Mouse (Mus musculus) hindbrain, embryonic 10.5 days (tissue): ENCODE results near the gene Invs. TPM values are rescaled to one million over a fixed set of nuclear protein-coding genes. Genes with fewer than 3 reads are reported as not detected.

ENCODE experiments used
- DNase-seq: peaks from one replicate; pipeline ENCODE4 v3.0.0-alpha.2; 2017; ENCODE audit warnings: low spot score
- H3K27ac ChIP-seq: fragments of 300-500 bp; sonication (generic); 2 replicates; pipeline ENCODE4 v1.5.1; 2016; ENCODE audit warnings: mild to moderate bottlenecking, moderate library complexity
- H3K27me3 ChIP-seq: fragments of 300-500 bp; sonication (generic); 2 replicates; pipeline ENCODE4 v1.6.1; 2016; ENCODE audit warnings: mild to moderate bottlenecking; ENCODE audit not compliant: poor library complexity, insufficient read depth, severe bottlenecking
- H3K36me3 ChIP-seq: fragments of 300-500 bp; sonication (generic); 2 replicates; pipeline ENCODE4 v1.6.1; 2016; ENCODE audit warnings: mild to moderate bottlenecking, moderate library complexity
- H3K4me1 ChIP-seq: fragments of 300-500 bp; sonication (generic); replicated peaks from 2 replicates; pipeline ENCODE4 v1.6.1; 2016; ENCODE audit warnings: mild to moderate bottlenecking
- H3K4me3 ChIP-seq: fragments of 300-500 bp; sonication (generic); 2 replicates; pipeline ENCODE4 v1.5.1; 2016; ENCODE audit warnings: mild to moderate bottlenecking, moderate library complexity
- H3K9me3 ChIP-seq: fragments of 300-500 bp; sonication (generic); 2 replicates; pipeline ENCODE4 v1.6.1; 2016; ENCODE audit warnings: mild to moderate bottlenecking, moderate library complexity
- WGBS: fragments of 180-500 bp; shearing (Covaris S2); methylation state at CpG from one replicate; pipeline ENCODE4 v1.1.7; 2016; 5-methylcytosine and 5-hydroxymethylcytosine counted together
- polyA plus RNA-seq: library from polyadenylated mRNA; unstranded; fragments of >200 nt; fragmentation: Nextera tagmentation; extraction: Ambion mirVana; gene quantifications from 2 replicates; pipeline ENCODE4 v1.2.1, GENCODE M21; 2016

Gene Invs
- polyA plus RNA-seq, 1 experiment from 2014 or later = 8.7 TPM

DNA sequence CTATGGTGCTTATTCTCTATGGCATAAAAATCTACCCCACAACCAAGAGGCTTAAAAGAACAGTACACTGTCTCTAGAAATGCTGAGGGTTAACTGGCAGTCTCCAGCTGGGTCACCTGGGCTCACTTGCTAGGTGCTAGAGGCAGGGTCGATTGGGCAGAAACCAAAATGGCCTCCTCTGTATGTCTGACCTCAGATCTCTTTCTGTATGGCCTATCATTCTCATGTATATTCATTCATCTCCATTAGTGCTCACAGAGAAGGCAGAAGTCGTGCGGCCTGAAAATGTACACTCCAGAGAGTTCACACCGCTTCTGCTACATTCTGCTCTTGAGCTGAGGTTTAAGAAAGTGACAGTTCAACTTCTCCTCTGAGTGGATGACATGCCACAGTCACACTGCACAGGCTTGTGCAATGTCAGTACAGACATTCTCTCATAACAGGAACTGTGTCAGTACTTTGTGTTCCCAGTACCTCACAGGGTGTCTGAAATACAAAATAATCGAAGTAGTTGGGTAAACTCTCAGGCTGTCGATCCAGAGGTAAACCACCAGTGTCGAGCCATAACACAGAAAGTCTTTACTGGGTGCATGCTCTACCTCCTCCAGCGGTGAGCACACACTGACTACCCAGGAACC lies 139.4 kb downstream of the Invs start:
- no peak for DNase-seq
- Histone ChIP-seq H3K4me1 (peaks cover 8% of the 10 kb centered on the region; the same call in 1 of the 2 replicates), H3K27ac (no peak overlapping the region), H3K27me3 (no peaks in the 10 kb centered on the region), H3K4me3 (no peak overlapping the region), H3K9me3 (no peaks in the 10 kb centered on the region), H3K36me3 (peaks cover 46% of the 10 kb centered on the region)
- 90% methylated on average over 8 of the region's 8 CpGs for WGBS

DNA sequence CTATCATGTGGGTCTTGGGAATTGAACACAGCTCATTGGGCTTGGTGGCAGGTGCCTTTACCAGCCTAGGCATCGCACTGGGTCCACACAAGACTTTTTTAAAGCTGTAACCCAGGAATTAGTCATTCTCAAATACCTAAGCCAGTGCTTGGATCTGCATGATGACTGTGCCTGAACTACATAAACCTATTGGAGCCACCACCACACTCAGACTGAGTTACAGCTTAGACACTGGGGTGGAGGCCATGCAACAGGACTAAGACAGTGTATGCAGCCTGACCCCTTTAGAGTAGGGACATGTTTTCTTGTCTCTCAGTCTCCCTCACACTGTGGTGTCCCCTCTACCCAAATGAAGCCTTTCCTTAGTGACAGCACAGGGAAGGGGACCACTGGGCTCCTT lies 143.1 kb downstream of the Invs start:
- no peak overlapping the region for H3K4me3 ChIP-seq
- 100% methylated on average over 1 of the region's 1 CpGs for WGBS
- peaks cover 65% of the 10 kb centered on the region for H3K36me3 ChIP-seq
- H3K9me3 ChIP-seq = no peaks in the 10 kb centered on the region
- no peak for DNase-seq
- peaks cover 4% of the 10 kb centered on the region; the same call in 1 of the 2 replicates for H3K4me1 ChIP-seq
- no peaks in the 10 kb centered on the region for H3K27me3 ChIP-seq
- no peak overlapping the region for H3K27ac ChIP-seq

DNA sequence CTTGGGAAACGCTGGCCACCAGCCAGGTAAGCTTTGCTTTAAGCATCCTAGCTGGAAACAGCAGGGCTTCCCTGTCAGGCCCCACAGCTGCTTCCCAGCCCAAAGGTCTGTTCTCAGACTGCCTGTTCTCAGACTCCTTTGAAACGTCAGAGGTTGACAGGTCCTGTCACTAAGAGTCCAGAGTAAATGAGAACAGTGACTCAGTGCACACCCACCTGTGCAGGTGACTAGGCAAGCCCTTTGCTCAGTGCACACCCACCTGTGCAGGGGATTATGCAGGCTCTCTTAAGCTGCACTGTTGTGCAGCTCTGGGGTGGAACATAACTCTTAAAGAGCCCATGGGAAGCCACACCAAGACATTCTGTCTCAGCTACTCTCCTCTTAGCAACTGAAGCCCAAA lies 144.2 kb downstream of the Invs start:
- WGBS = 63% methylated on average over 2 of the region's 2 CpGs
- DNase-seq = no peak
- Histone ChIP-seq H3K27me3 (no peaks in the 10 kb centered on the region), H3K27ac (no peak overlapping the region), H3K36me3 (peaks cover 72% of the 10 kb centered on the region), H3K4me1 (peaks cover 4% of the 10 kb centered on the region; the same call in 1 of the 2 replicates), H3K4me3 (no peak overlapping the region), H3K9me3 (no peaks in the 10 kb centered on the region)

DNA sequence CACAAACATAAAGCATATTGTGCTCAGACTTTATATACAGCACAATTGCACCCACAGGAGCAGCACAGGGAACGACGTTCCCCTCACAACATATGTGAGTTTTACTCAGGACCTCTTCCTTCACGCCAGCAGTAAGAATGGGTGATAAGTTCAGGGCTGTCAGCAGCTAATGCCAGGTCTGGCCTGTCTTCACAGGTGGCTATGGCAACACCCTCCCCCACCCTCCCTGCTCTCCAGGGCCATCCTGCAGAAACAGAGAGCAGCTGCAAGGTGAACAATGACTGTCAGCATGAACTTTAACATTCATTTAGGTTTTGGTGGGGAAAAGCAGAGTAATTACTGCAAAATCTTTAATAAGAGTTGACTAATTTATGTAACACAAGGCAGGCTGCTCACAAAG lies 147.9 kb downstream of the Invs start:
- no peak for DNase-seq
- H3K27ac ChIP-seq = no peak overlapping the region
- H3K4me1 ChIP-seq = no peaks in the 10 kb centered on the region
- 85% methylated on average over 3 of the region's 3 CpGs for WGBS
- H3K4me3 ChIP-seq = no peak overlapping the region
- peaks cover 76% of the 10 kb centered on the region for H3K36me3 ChIP-seq
- no peaks in the 10 kb centered on the region for H3K27me3 ChIP-seq
- H3K9me3 ChIP-seq = no peaks in the 10 kb centered on the region

DNA sequence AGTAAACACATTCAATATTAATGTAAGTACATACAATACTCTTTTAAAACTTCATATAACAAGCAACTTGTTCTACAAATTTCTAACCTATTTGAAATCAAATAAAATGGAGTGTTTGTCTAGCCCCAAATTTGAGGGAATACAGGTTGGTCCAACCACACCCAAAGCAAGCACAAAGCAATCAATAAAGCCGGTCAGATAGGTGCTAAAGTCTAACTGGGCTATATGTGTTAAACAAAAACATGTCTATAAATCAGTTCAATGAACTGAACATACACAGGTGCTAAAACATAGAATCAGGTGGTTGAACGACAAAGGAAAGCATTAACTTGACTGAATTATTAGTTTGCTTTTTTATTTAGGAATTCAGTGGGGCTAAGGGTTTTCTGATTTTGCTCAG lies 148.5 kb downstream of the Invs start:
- WGBS = 95% methylated on average over 2 of the region's 2 CpGs
- H3K27me3 ChIP-seq = no peaks in the 10 kb centered on the region
- no peak overlapping the region for H3K27ac ChIP-seq
- peaks cover 78% of the 10 kb centered on the region for H3K36me3 ChIP-seq
- no peak for DNase-seq
- no peak overlapping the region for H3K4me3 ChIP-seq
- H3K4me1 ChIP-seq = no peaks in the 10 kb centered on the region
- H3K9me3 ChIP-seq = no peaks in the 10 kb centered on the region

DNA sequence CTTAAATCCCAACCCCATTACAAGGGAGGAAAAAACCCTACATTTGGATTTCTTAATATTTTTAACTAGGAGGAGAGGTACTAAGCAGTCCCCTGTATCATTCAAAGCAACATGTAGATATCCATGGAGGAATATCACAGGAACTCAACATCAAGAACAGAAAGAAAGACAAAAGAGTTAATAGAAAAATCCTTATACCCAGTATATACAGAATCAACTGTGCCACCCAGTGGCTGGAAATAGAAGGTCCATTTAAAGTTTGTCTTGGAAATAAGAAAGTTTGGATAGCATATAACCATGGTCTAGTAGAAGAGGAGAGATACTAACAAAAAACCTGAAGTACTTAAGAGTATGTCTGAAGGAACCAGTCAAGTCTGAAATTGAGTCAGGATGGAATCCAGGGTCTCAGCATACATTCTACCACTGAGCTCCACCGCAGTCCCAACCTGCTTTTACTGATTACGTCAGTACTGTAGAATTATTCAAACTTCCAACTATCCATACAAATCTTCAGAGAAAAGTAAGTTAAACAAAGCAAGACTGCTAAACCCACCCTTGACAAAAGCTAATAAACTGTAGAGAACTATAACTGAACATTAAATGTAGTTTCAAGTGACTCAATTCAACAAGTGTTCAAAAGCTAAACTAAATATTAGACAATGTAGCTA lies 174.7 kb downstream of the Invs start:
- Histone ChIP-seq H3K36me3 (peaks cover 87% of the 10 kb centered on the region), H3K27me3 (no peaks in the 10 kb centered on the region)

DNA sequence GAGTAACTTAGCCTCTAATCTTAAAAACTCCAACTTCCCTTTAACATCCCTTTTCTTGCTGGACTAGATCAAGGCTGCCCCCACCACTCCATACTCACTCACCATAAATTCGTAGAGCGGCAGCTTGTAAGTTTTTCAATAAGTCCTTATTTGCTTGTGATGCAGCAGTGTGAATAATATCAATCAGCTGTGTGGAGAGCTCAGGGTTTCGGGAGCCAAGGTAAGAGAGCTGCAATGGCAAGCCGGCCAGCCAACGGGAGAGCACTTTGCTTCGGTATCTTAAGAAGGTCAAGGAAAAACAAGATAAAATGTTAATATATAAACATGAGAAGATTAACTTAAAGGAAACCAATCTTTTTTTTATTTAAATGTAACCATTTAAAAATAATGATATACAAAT lies 178.9 kb downstream of the Invs start:
- DNase-seq = no peak
- no peaks in the 10 kb centered on the region for H3K4me1 ChIP-seq
- H3K4me3 ChIP-seq = no peak overlapping the region
- 95% methylated on average over 6 of the region's 6 CpGs for WGBS
- no peaks in the 10 kb centered on the region for H3K27me3 ChIP-seq
- no peak overlapping the region for H3K27ac ChIP-seq
- no peaks in the 10 kb centered on the region for H3K9me3 ChIP-seq
- peaks cover 84% of the 10 kb centered on the region for H3K36me3 ChIP-seq

More for the DNA sequence above, 174.7 kb downstream of the Invs start:
- DNase-seq = no peak
- Histone ChIP-seq H3K4me3 (no peak overlapping the region), H3K9me3 (no peaks in the 10 kb centered on the region), H3K4me1 (no peaks in the 10 kb centered on the region), H3K27ac (no peak overlapping the region)
- WGBS = 97% methylated on average over 2 of the region's 2 CpGs

DNA sequence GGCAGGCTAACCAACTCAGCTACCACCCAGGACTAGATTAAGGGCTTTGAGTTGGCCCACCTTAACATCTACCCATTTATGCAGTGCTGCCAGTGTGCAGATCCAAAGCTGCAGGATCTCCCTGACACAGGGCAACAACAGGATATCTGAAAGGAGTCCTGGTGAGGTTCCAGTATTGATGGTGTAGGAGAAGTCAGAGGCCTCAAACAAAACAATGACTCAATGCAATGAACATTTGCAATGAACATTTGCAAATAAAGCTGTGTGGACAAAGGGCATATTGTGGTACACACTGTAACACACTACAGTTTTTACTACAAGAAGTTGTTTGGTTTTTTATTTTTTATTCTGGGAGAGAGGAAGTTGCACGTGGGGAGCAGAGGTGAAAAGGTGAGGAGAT lies 181.5 kb downstream of the Invs start:
- Histone ChIP-seq H3K4me3 (no peak overlapping the region), H3K27me3 (no peaks in the 10 kb centered on the region), H3K27ac (no peak overlapping the region), H3K36me3 (peaks cover 84% of the 10 kb centered on the region), H3K4me1 (no peaks in the 10 kb centered on the region), H3K9me3 (no peaks in the 10 kb centered on the region)
- 83% methylated on average over 1 of the region's 1 CpGs for WGBS
- no peak for DNase-seq

DNA sequence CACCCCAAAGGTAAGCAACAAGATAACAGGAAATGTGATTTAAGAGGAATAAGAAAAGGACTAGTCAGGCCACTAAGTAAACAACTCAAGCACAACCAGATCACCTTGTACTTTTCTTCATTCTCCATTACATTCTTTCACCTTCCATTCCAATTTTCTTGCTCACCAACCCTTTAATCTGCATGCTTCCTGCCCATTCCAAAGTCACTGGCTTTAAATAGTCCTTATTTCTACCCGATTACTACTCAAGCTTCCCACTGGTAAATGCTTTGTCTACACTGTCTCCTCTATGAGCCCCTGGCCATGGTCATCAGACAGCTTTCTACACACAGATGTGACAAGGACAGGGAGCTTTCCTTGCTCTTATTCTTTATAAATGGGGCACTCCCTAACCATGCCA lies 191.4 kb downstream of the Invs start:
- H3K4me1 ChIP-seq = peaks cover 26% of the 10 kb centered on the region
- peak overlapping the region; percentile 84 for H3K4me3 ChIP-seq
- no peaks in the 10 kb centered on the region for H3K9me3 ChIP-seq
- H3K27ac ChIP-seq = no peak overlapping the region
- DNase-seq = no peak
- H3K27me3 ChIP-seq = no peaks in the 10 kb centered on the region
- H3K36me3 ChIP-seq = peaks cover 39% of the 10 kb centered on the region
- 65% methylated on average over 1 of the region's 1 CpGs for WGBS

DNA sequence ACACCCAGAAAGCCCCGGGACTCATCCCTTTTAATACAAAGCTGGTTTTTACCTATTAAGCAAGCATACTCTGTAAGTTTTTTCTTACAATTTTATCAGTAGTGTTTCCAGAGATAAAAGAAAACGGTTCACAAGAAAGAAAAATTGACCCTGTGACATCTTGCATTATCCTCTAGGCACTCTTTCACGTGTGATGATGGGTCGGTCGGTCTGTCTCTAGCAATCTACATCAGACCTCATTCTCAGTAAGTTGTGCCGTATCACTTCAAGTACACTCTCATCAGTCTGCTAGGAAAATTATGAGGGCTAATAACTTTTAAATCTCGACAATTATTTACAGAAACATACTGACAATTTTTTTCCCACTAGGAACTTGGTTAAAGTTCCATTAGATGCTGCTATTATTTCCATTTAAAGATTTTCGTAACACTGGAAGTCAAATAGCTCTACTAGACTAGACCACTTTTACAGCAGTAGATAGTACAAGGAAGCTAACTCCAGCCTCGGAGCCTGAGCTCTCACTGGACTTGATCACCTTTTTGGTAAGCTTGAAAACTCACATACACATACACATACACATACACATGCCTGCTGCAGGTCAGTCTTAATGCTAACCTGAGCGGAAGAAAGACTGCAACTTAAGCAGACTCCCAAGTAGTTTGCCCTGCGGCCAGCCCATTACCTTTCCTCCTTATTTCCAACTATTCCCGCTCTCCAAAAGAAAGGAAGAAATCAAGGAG lies 192.7 kb downstream of the Invs start:
- peaks cover 26% of the 10 kb centered on the region for H3K4me1 ChIP-seq
- H3K27me3 ChIP-seq = no peaks in the 10 kb centered on the region
- peaks cover 27% of the 10 kb centered on the region for H3K36me3 ChIP-seq
- H3K27ac ChIP-seq = peak overlapping the region; percentile 97
- peak overlapping the region; percentile 84 for H3K4me3 ChIP-seq
- H3K9me3 ChIP-seq = no peaks in the 10 kb centered on the region
- DNase-seq = peak; percentile 28
- WGBS = 21% methylated on average over 12 of the region's 12 CpGs

DNA sequence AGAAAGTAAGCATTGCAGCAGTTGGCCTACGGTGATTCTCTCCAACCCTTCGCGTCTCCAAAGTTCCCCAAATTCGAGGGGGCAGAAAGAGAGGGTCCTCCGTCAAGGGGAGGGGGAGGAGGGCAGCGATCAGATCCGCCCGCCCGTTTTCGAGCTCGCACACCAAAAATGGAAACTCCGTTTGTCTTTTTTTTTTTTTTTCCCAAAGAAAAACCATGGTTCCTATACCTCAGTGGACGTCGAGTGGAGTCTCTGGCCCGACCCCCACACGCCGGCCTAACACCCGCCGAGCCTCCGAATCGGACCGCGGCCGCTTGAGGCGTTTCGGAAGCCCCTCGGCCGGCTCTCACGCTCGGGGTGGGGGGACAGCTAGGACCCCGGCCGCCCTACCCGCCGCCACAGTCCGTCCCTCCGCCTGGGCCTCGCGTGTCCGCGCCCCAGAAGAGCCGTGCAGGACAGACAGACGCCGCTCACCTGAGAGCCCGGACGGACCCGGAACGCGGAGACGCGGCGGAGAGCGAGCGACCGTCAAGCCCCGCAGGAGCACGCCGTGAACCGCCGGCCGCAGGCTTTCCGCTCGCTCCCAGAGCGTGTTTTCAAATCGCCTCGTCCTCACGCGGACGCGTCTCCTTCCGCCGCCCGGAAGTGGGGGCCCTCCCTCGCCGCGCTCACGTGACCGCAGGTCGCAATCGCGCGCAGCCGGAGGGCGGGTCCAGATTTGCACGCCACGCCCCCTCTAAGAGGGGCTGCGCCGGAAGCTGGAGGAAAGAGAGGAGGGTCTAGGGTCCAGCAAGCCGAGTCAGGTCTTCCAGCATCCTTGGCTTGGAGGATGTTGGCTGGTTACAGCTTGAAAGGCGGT lies 193.5 kb downstream of the Invs start, which contains the start of gene Tex10:
Gene Tex10, minus strand, starts transcription at position 668 of the 859 bp plus-strand sequence.
- WGBS = under 1% methylated on average over 89 of the region's 89 CpGs
- H3K4me1 ChIP-seq = peaks cover 26% of the 10 kb centered on the region
- H3K27me3 ChIP-seq = no peaks in the 10 kb centered on the region
- DNase-seq = peak; percentile 95
- H3K27ac ChIP-seq = peak within 1 kb of the TSS; percentile 97
- H3K9me3 ChIP-seq = no peaks in the 10 kb centered on the region
- H3K4me3 ChIP-seq = peak within 1 kb of the TSS; percentile 84
- H3K36me3 ChIP-seq = peaks cover 19% of the 10 kb centered on the region

DNA sequence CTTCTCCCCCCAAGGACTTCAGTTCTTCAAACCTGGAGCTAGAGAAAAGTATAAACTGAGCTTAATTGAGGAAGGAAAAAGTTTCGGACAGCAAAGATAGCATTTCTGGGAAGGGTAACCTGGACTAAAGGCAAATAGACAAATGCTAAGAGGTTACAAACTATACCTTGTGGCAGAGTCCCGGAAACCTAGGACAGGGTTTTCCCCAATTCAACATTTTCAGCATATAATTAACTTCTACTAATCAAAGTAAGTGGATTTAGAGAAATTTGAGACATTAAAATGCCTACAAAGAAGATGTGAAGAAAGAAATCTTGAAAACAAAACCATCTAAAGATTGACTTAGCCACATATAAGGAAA lies 194.1 kb downstream of the Invs start:
- Histone ChIP-seq H3K36me3 (peaks cover 13% of the 10 kb centered on the region; the same call in 1 of the 2 replicates), H3K27me3 (no peaks in the 10 kb centered on the region), H3K9me3 (0 out of 2 replicates have a peak, but pooled peaks cover 4% of the 10 kb centered on the region), H3K27ac (peak overlapping the region; percentile 97), H3K4me3 (peak overlapping the region; percentile 84), H3K4me1 (peaks cover 26% of the 10 kb centered on the region)
- WGBS = 75% methylated on average over 2 of the region's 2 CpGs
- DNase-seq = no peak
